Mouse (Mus musculus) spleen, adult 2 months (tissue): ENCODE data around the gene Soga3.

ENCODE experiments used
- CTCF ChIP-seq: fragments of 200-500 bp; IDR thresholded peaks from 2 replicates; pipeline ENCODE4 v1.5.1; 2011; ENCODE audit warnings: mild to moderate bottlenecking, inconsistent platforms; ENCODE audit not compliant: insufficient read depth, insufficient read length, insufficient replicate concordance; ENCODE audit errors: extremely low read depth
- POLR2A ChIP-seq: fragments of 200-500 bp; IDR thresholded peaks from 2 replicates; pipeline ENCODE4 v1.6.1; 2011; ENCODE audit warnings: low read depth, low read length, inconsistent platforms

DNA sequence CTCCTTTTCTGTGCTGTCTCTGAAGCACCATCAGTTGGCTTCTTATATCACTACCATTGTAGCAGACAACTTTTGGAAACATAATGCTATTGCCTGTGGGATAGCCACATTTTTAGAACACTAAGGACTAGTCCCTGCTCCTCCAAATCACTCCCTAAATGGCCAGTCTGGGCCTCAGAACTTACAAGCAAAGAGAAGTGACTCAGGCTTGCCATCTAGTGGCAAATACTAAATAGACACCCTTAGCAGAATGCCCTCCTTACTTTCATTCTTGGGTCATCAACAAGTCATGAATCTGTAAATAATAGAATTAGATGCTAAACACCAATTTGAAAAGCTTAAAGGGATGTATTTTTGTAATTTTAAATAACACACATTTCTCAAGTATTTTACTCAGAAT, 63.1 kb downstream of the Soga3 start:
- TF ChIP-seq CTCF (no peak), POLR2A (no peak)
